Comparison of ENCODE assay signal across 8 mouse cellular contexts in the genomic region with DNA sequence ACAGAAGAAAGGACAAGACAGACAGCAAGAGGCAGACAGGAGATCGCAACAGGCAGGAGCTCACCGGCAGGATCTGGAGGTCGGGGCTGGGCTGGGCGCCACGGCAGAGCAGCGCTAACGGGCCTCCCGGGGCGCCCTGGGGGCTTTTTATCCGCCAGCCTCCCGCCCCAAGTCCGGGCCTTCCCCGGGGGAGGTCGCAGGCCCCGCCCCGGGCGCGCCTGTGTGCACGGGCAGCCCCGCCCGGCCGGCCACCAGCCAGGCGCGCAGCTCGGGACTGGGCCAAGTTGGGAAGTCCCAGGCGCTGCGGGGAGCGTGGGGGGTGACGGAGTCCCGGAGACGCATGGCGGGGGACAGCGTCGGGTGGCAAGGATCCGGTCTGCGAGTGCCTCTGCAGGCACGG. TPM values are rescaled to one million over a fixed set of nuclear protein-coding genes. Genes with fewer than 3 reads are reported as not detected.
DNase-seq lines count a peak whose midpoint lies in the region; ATAC-seq lines count a peak whose summit lies in the region.

Gene Loxl4 (minus strand): TSS at position 160 of the 400 bp plus-strand sequence.

- no peaks in the 10 kb centered on the region for H3K36me3 ChIP-seq in embryonic facial prominence, embryonic 12.5 days
- no peaks in the 10 kb centered on the region for H3K36me3 ChIP-seq in heart, embryonic 11.5 days (ENCODE audit: control insufficient read depth, insufficient read depth, low read length)
- H3K36me3 ChIP-seq in lung, embryonic 16.5 days (ENCODE audit: control insufficient read depth, insufficient read depth, low read length), result no peaks in the 10 kb centered on the region
- H3K36me3 ChIP-seq in stomach, embryonic 14.5 days (ENCODE audit: control insufficient read depth, insufficient read depth, low read length), result no peaks in the 10 kb centered on the region

- peaks cover 21% of the 10 kb centered on the region for H3K27me3 ChIP-seq in embryonic facial prominence, embryonic 12.5 days
- H3K27me3 ChIP-seq in heart, embryonic 11.5 days (ENCODE audit: control insufficient read depth, insufficient read depth, low read length), result peaks cover 20% of the 10 kb centered on the region
- H3K27me3 ChIP-seq in lung, embryonic 16.5 days (ENCODE audit: control insufficient read depth, insufficient read depth, low read depth, low read length), result 0 out of 2 replicates have a peak, but pooled peaks cover 4% of the 10 kb centered on the region
- H3K27me3 ChIP-seq in stomach, embryonic 14.5 days (ENCODE audit: control insufficient read depth, insufficient read depth, low read length), result no peaks in the 10 kb centered on the region

- no peak for ATAC-seq in embryonic facial prominence, embryonic 12.5 days (ENCODE audit: insufficient number of reproducible peaks, insufficient read depth, low FRiP score, low TSS enrichment)
- no peak for ATAC-seq in heart, embryonic 11.5 days (replicated peaks; ENCODE audit: insufficient number of reproducible peaks, low FRiP score, low TSS enrichment)
- peak; percentile 88 for ATAC-seq in lung, embryonic 16.5 days (ENCODE audit: low read depth)
- ATAC-seq in stomach, embryonic 14.5 days (ENCODE audit: insufficient number of reproducible peaks, insufficient read depth, low FRiP score, low read depth), result 0 out of 2 replicates have a peak, but pooled peaks have one; percentile 59

- H3K4me3 ChIP-seq in embryonic facial prominence, embryonic 12.5 days, result peak within 1 kb of the TSS; percentile 37
- peak within 1 kb of the TSS; percentile 47 for H3K4me3 ChIP-seq in heart, embryonic 11.5 days (ENCODE audit: low read depth, low read length)
- H3K4me3 ChIP-seq in lung, embryonic 16.5 days (ENCODE audit: low read length), result peak within 1 kb of the TSS; percentile 50
- H3K4me3 ChIP-seq in stomach, embryonic 14.5 days (ENCODE audit: low read depth, low read length), result peak within 1 kb of the TSS; percentile 38

- 1% methylated on average over 37 of the region's 37 CpGs for WGBS in embryonic facial prominence, embryonic 12.5 days
- under 1% methylated on average over 37 of the region's 37 CpGs for WGBS in heart, embryonic 11.5 days (ENCODE audit: insufficient replicate concordance)
- under 1% methylated on average over 37 of the region's 37 CpGs for WGBS in lung, embryonic 16.5 days
- 2% methylated on average over 37 of the region's 37 CpGs for WGBS in stomach, embryonic 14.5 days

- H3K9me3 ChIP-seq in embryonic facial prominence, embryonic 12.5 days, result no peaks in the 10 kb centered on the region
- no peaks in the 10 kb centered on the region for H3K9me3 ChIP-seq in heart, embryonic 11.5 days (replicated peaks; ENCODE audit: control insufficient read depth, low read length)
- H3K9me3 ChIP-seq in lung, embryonic 16.5 days (ENCODE audit: control insufficient read depth, low read length), result no peaks in the 10 kb centered on the region
- H3K9me3 ChIP-seq in stomach, embryonic 14.5 days (ENCODE audit: control insufficient read depth, low read depth, low read length), result no peaks in the 10 kb centered on the region

- no peak within 1 kb of the TSS for H3K27ac ChIP-seq in embryonic facial prominence, embryonic 12.5 days
- H3K27ac ChIP-seq in heart, embryonic 11.5 days (ENCODE audit: low read depth, low read length), result no peak within 1 kb of the TSS
- no peak within 1 kb of the TSS for H3K27ac ChIP-seq in lung, embryonic 16.5 days (ENCODE audit: low read length)
- no peak within 1 kb of the TSS for H3K27ac ChIP-seq in stomach, embryonic 14.5 days (ENCODE audit: low read length)

- peak within 1 kb of the TSS; percentile 41 for H3K9ac ChIP-seq in embryonic facial prominence, embryonic 12.5 days
- H3K9ac ChIP-seq in heart, embryonic 11.5 days (ENCODE audit: low read depth, low read length), result peak within 1 kb of the TSS; percentile 56; the same call in 1 of the 2 replicates
- peak within 1 kb of the TSS; percentile 49 for H3K9ac ChIP-seq in lung, embryonic 16.5 days (ENCODE audit: low read length)
- H3K9ac ChIP-seq in stomach, embryonic 14.5 days (replicated peaks; ENCODE audit: low read depth, low read length), result 0 out of 2 replicates have a peak within 1 kb of the TSS, but pooled peaks have one; percentile 25

- peak; percentile 25 for DNase-seq in right cerebral cortex, postnatal 14 days
- no peak for DNase-seq in right cerebral cortex, adult 2 months (ENCODE audit: low spot score in 2 of 2)
- DNase-seq in kidney, adult 9 months, result peak; percentile 59
- no peak for DNase-seq in layer of hippocampus, postnatal 25 days (ENCODE audit: extremely low spot score in 1 of 2, low spot score in 1 of 2)

- H3K4me1 ChIP-seq in embryonic facial prominence, embryonic 12.5 days, result peaks cover 3% of the 10 kb centered on the region; the same call in 1 of the 2 replicates
- H3K4me1 ChIP-seq in heart, embryonic 11.5 days (ENCODE audit: control insufficient read depth, insufficient read depth, low read length), result peaks cover 4% of the 10 kb centered on the region; the same call in 1 of the 2 replicates
- H3K4me1 ChIP-seq in lung, embryonic 16.5 days (replicated peaks; ENCODE audit: control insufficient read depth, insufficient read depth, low read length), result no peaks in the 10 kb centered on the region
- 0 out of 2 replicates have a peak, but pooled peaks cover 6% of the 10 kb centered on the region for H3K4me1 ChIP-seq in stomach, embryonic 14.5 days (ENCODE audit: control insufficient read depth, insufficient read depth, low read length)

- H3K4me2 ChIP-seq in embryonic facial prominence, embryonic 12.5 days (replicated peaks), result peak within 1 kb of the TSS; percentile 72
- H3K4me2 ChIP-seq in heart, embryonic 11.5 days, result peak within 1 kb of the TSS; percentile 80
- H3K4me2 ChIP-seq in lung, embryonic 16.5 days (ENCODE audit: low read depth, low read length), result peak within 1 kb of the TSS; percentile 78
- peak within 1 kb of the TSS; percentile 62 for H3K4me2 ChIP-seq in stomach, embryonic 14.5 days (replicated peaks; ENCODE audit: low read depth, low read length)

RNA-seq across cellular contexts. Expression of gene Loxl4, which starts in this region (rescaled TPM):
- polyA plus RNA-seq in embryonic facial prominence, embryonic 12.5 days (2016; fragmentation: Nextera tagmentation; extraction: Ambion mirVana), result 0.42 and 0.55 TPM in 2 replicates
- polyA plus RNA-seq in heart, embryonic 11.5 days (2014; fragmentation: Nextera tagmentation; extraction: Ambion mirVana), result 0.14 and 0.24 TPM in 2 replicates
- 0.67 and 0.94 TPM in 2 replicates for polyA plus RNA-seq in lung, embryonic 16.5 days (2015; fragmentation: Nextera tagmentation; extraction: Ambion mirVana)
- polyA plus RNA-seq in stomach, embryonic 14.5 days (2014; fragmentation: Nextera tagmentation; extraction: Ambion mirVana), result 3.0 TPM in 2 replicates
- under 1 TPM; 0.25 to 0.35 TPM for total RNA-seq in layer of hippocampus, postnatal 25 days (2021)

Comparison
In these comparisons a context has a peak if more than half of its experiments do, and no peak if none do; other contexts are left out.
1. DNase-seq: peak in right cerebral cortex, postnatal 14 days (single experiment) and kidney, adult 9 months (single experiment); none in right cerebral cortex, adult 2 months (0 of 2) and layer of hippocampus, postnatal 25 days (0 of 2).
2. Peak in ATAC-seq, H3K4me3 ChIP-seq, H3K9ac ChIP-seq and H3K4me2 ChIP-seq in lung, embryonic 16.5 days; RNA of the gene not detected or under 1 TPM.
3. Peak in every context shown above with its lines, with median percentiles within 50 percentile points of each other: H3K4me2 ChIP-seq, H3K4me3 ChIP-seq and H3K9ac ChIP-seq.